Mouse (Mus musculus) myocyte (in vitro differentiated cells): ENCODE results near the gene Acbd3. TPM values are rescaled to one million over a fixed set of nuclear protein-coding genes. Genes with fewer than 3 reads are reported as not detected.

Source experiments
- H3K27me3 ChIP-seq: one replicate; pipeline ENCODE4 v1.6.1; 2011; ENCODE audit not compliant: control insufficient read depth, insufficient read depth, insufficient read length
- H3K36me3 ChIP-seq: one replicate; pipeline ENCODE4 v1.6.1; 2011; ENCODE audit not compliant: control insufficient read depth, insufficient read depth
- H3K4me2 ChIP-seq: one replicate; pipeline ENCODE4 v1.6.1; 2011; ENCODE audit warnings: low read depth, control low read depth
- H3K4me3 ChIP-seq: one replicate; pipeline ENCODE4 v1.5.1; 2011; ENCODE audit warnings: mild to moderate bottlenecking, control low read depth, moderate library complexity
- H3K79me2 ChIP-seq: one replicate; pipeline ENCODE4 v1.6.1; 2011; ENCODE audit not compliant: control insufficient read depth, insufficient read depth
- H3ac ChIP-seq: one replicate; pipeline ENCODE4 v1.6.1; 2011; ENCODE audit not compliant: control insufficient read depth, insufficient read length
- CEBPB ChIP-seq: IDR thresholded peaks from 2 replicates; pipeline ENCODE4 v1.6.1; 2011; ENCODE audit warnings: mild to moderate bottlenecking, moderate library complexity; ENCODE audit not compliant: poor library complexity, insufficient read depth, severe bottlenecking
- E2F4 ChIP-seq: IDR thresholded peaks from one replicate; pipeline ENCODE4 v1.6.1; 2011; ENCODE audit warnings: mild to moderate bottlenecking, control low read depth, moderate library complexity; ENCODE audit not compliant: insufficient read depth
- MAX ChIP-seq: IDR thresholded peaks from one replicate; pipeline ENCODE4 v1.6.1; 2011; ENCODE audit warnings: low read depth, mild to moderate bottlenecking, control low read depth
- MYOD1 ChIP-seq, 3 experiments: IDR thresholded peaks; one replicate each; pipeline ENCODE4 v1.6.1; 2011; ENCODE audit warnings: control low read depth in 2 of 3, low read depth in 2 of 3, mild to moderate bottlenecking in 2 of 3, moderate library complexity in 1 of 3; ENCODE audit not compliant: insufficient read length in 2 of 3, control insufficient read depth in 1 of 3
- MYOG ChIP-seq, 3 experiments: IDR thresholded peaks; one replicate each; pipeline ENCODE4 v1.6.1; 2011; ENCODE audit warnings: control low read depth in 2 of 3, low read depth in 2 of 3, mild to moderate bottlenecking in 2 of 3; ENCODE audit not compliant: insufficient read length in 2 of 3, control insufficient read depth in 1 of 3, insufficient read depth in 1 of 3
- POLR2A ChIP-seq: IDR thresholded peaks from one replicate; pipeline ENCODE4 v1.6.1; 2011; ENCODE audit warnings: low read depth, mild to moderate bottlenecking, control low read depth, moderate library complexity; ENCODE audit not compliant: insufficient read length
- POLR2AphosphoS2 ChIP-seq: IDR thresholded peaks from one replicate; pipeline ENCODE4 v1.6.1; 2011; ENCODE audit warnings: low read depth, control low read depth; ENCODE audit not compliant: insufficient read length
- REST ChIP-seq: IDR thresholded peaks from one replicate; pipeline ENCODE4 v1.6.1; 2011; ENCODE audit warnings: mild to moderate bottlenecking, control low read depth, moderate library complexity; ENCODE audit not compliant: insufficient read depth, insufficient read length
- SRF ChIP-seq: IDR thresholded peaks from one replicate; pipeline ENCODE4 v1.6.1; 2011; ENCODE audit warnings: low read depth; ENCODE audit not compliant: control insufficient read depth, insufficient read length
- TCF12 ChIP-seq: IDR thresholded peaks from one replicate; pipeline ENCODE4 v1.6.1; 2011; ENCODE audit warnings: mild to moderate bottlenecking, control low read depth; ENCODE audit not compliant: poor library complexity, insufficient read depth, severe bottlenecking
- TCF3 ChIP-seq: IDR thresholded peaks from one replicate; pipeline ENCODE4 v1.6.1; 2011; ENCODE audit warnings: low read depth, control low read depth; ENCODE audit not compliant: insufficient read length
- USF1 ChIP-seq: IDR thresholded peaks from one replicate; pipeline ENCODE4 v1.6.1; 2011; ENCODE audit warnings: low read depth, mild to moderate bottlenecking, control low read depth, moderate library complexity
- polyA plus RNA-seq: library from polyadenylated mRNA; unstranded; fragments of >200 nt; fragmentation: generic; extraction: Trizol; gene quantifications from one replicate; pipeline ENCODE4 v1.2.1, GENCODE M21; 2012; ENCODE audit warnings: missing spikeins

The Acbd3 gene
- polyA plus RNA-seq, 1 experiment, result 13.6 TPM

GRCm38 (mm10) chr1:180794170-180794569 lies 68.3 kb downstream of the Acbd3 start:
- Histone ChIP-seq H3K27me3 (peaks cover 3% of the 10 kb centered on the region), H3K79me2 (no peaks in the 10 kb centered on the region), H3ac (no peak overlapping the region), H3K4me2 (no peak overlapping the region), H3K36me3 (no peaks in the 10 kb centered on the region), H3K4me3 (no peak overlapping the region)
- no peak for TF ChIP-seq REST
- no peak for TF ChIP-seq E2F4

- no peaks in the 10 kb centered on the region for H3K79me2 ChIP-seq
- peaks cover 3% of the 10 kb centered on the region for H3K27me3 ChIP-seq
- H3K4me2 ChIP-seq, result no peak overlapping the region
- peaks cover 22% of the 10 kb centered on the region for H3K36me3 ChIP-seq
- no peak for TF ChIP-seq MYOD1 (IDR thresholded peaks at IDR 0.05; ENCODE audit: control insufficient read depth in 1 of 3, insufficient read length in 2 of 3, low read depth in 2 of 3)
- TF ChIP-seq POLR2AphosphoS2, result peak; percentile 57
- H3ac ChIP-seq, result no peak overlapping the region
- no peak overlapping the region for H3K4me3 ChIP-seq
These were observed 72.8 kb downstream of the Acbd3 start for GRCm38 (mm10) chr1:180798660-180799059.

- no peak overlapping the region for H3K4me3 ChIP-seq
- no peaks in the 10 kb centered on the region for H3K79me2 ChIP-seq
- no peak overlapping the region for H3ac ChIP-seq
- no peak overlapping the region for H3K4me2 ChIP-seq
- peaks cover 27% of the 10 kb centered on the region for H3K36me3 ChIP-seq
- H3K27me3 ChIP-seq, result peaks cover 2% of the 10 kb centered on the region
- TF ChIP-seq USF1, result no peak
- TF ChIP-seq E2F4, result no peak
- TF ChIP-seq MYOD1 (IDR thresholded peaks at IDR 0.05; ENCODE audit: control insufficient read depth in 1 of 3, insufficient read length in 2 of 3, low read depth in 2 of 3), result no peak
- no peak for TF ChIP-seq POLR2A
- TF ChIP-seq REST, result no peak
- TF ChIP-seq SRF, result no peak
- TF ChIP-seq CEBPB, result no peak
- TF ChIP-seq POLR2AphosphoS2, result no peak
- no peak for TF ChIP-seq TCF12
- TF ChIP-seq MAX, result no peak
- no peak for TF ChIP-seq MYOG (IDR thresholded peaks at IDR 0.05; ENCODE audit: control insufficient read depth in 1 of 3, insufficient read depth in 1 of 3, insufficient read length in 2 of 3, low read depth in 2 of 3)
- TF ChIP-seq TCF3, result no peak
These were observed 73.4 kb downstream of the Acbd3 start for GRCm38 (mm10) chr1:180799253-180799652.

GRCm38 (mm10) chr1:180800022-180800421 lies 74.2 kb downstream of the Acbd3 start:
- H3K36me3 ChIP-seq, result peaks cover 35% of the 10 kb centered on the region
- peaks cover under 1% of the 10 kb centered on the region for H3K79me2 ChIP-seq
- TF ChIP-seq POLR2A, result no peak
- no peak for TF ChIP-seq CEBPB
- peak; percentile 62 for TF ChIP-seq POLR2AphosphoS2
- no peaks in the 10 kb centered on the region for H3K27me3 ChIP-seq
- H3K4me3 ChIP-seq, result no peak overlapping the region
- H3ac ChIP-seq, result no peak overlapping the region
- no peak overlapping the region for H3K4me2 ChIP-seq

- Histone ChIP-seq H3K4me2 (no peak overlapping the region), H3K27me3 (no peaks in the 10 kb centered on the region), H3K79me2 (peaks cover 6% of the 10 kb centered on the region), H3K36me3 (peaks cover 43% of the 10 kb centered on the region), H3K4me3 (no peak overlapping the region), H3ac (no peak overlapping the region)
- TF ChIP-seq POLR2AphosphoS2 (peak; percentile 70), SRF (no peak), REST (no peak), TCF3 (no peak), POLR2A (no peak), E2F4 (no peak), USF1 (no peak)
These were observed 75.0 kb downstream of the Acbd3 start for GRCm38 (mm10) chr1:180800814-180801213.

GRCm38 (mm10) chr1:180801466-180801994 lies 75.7 kb downstream of the Acbd3 start:
- Histone ChIP-seq H3K4me3 (no peak overlapping the region), H3K36me3 (peaks cover 50% of the 10 kb centered on the region), H3K27me3 (no peaks in the 10 kb centered on the region), H3ac (no peak overlapping the region), H3K79me2 (peaks cover 9% of the 10 kb centered on the region), H3K4me2 (no peak overlapping the region)
- TF ChIP-seq USF1 (no peak), MAX (no peak), CEBPB (no peak), TCF3 (no peak), TCF12 (no peak), POLR2AphosphoS2 (no peak), POLR2A (no peak), SRF (no peak), MYOD1 (IDR thresholded peaks at IDR 0.05; ENCODE audit: control insufficient read depth in 1 of 3, insufficient read length in 2 of 3, low read depth in 2 of 3) (no peak), MYOG (IDR thresholded peaks at IDR 0.05; ENCODE audit: control insufficient read depth in 1 of 3, insufficient read depth in 1 of 3, insufficient read length in 2 of 3, low read depth in 2 of 3) (no peak), E2F4 (no peak), REST (no peak)
